Mouse (Mus musculus) left cerebral cortex, postnatal 14 days (tissue): ENCODE measurements at regions not wholly inside any gene's neighbourhood (a gene's known extent, or its start where the extent isn't known, plus 50 kb on each side); places are given as distances from the start of the nearest gene placed in this dataset.

Source experiments
- DNase-seq, 2 experiments: peaks; one replicate each; pipeline ENCODE4 v3.0.0; 2021 to 2022; ENCODE audit warnings: low spot score in 2 of 2, mixed read lengths in 1 of 2
- intact Hi-C: fragments of 180-260 bp; cut with DNase I; formaldehyde crosslinking; loops from one replicate; pipeline ENCODE4 v1.15.1; 2025

DNA sequence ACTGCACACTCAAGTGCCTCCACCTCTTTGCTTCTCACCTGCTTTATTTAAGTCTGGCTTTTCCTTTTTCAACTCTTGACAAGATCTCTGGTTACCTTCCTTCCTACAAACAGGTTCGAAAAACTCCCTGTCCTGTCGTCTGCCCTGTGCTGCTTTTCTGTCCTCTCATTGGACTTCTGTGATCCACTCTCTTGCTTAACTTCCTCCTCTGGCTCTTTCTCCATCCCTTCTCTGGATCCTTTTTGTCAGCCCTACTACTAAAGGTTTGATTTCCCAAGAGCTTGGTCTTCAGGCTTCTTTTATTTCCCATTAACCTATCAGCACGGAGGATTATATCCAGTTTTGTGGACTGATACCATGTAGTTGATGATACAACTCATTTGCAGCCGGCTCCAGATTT, 149.8 kb downstream of the Satb1 start:
- DNase-seq = no peak
- intact Hi-C loops = no loop called here

DNA sequence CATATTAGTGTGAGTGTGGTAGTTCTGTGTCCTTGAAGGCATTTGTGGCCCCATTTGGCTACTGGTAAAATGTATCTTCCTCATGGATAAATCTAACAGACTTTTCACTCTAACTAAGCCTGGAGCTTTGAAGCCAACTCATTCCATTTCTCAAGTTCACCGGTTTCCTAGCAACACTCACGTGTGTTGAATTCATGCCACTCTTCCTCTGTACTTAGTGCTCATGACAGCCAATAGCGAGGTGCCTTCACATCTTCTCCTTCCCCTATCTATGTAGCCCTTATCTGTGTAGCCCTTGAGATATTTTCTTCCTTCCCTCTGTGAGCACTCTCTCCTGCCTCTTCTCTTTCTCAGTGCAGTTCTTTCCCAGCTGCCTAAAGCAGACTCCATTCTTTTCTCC, 150.7 kb downstream of the Satb1 start:
- DNase-seq = peak in 1 of 2 experiments; percentile 27
- intact Hi-C loops = no loop called here

DNA sequence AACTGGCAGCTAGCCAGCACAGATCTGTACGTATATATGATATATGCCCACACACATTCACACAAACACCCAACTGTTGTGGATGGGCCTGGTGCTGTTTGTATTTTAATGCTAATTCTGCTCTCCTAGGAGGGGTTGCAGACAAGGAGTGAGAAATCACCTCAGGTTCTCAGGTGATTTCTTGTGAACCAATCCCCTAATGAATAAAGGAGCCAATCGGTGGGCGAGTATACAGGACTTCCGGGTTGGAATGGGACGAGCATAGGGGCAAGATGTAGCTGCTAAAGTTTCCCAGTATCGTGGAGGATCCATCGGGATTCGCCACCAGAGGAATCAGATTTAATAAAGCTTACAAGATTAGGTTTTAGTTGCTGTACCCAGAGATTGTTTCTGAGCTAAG, 155.6 kb downstream of the Satb1 start:
- intact Hi-C loops = no loop called here

DNA sequence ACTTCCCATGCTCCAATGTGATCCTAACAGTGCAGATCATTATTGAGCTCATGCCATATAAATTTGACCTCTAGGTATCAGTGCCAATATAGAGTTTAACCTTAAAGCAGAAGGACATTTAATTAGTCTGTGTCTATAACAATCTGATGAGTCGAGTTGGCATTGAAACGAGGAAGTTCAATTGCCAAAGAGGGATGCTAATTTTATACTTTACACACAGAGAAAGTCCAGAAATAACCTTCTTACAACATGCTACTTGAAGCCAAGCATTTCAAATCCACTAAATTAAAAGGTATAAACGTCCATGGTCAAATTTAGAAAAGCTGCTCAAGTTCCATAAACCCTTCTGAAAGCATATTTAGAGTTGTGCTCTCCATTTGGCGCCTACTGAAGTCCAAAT, 174.7 kb downstream of the Satb1 start:
- DNase-seq = peak in 1 of 2 experiments; percentile 18
- intact Hi-C loops = no loop called here

More for the DNA sequence above, 155.6 kb downstream of the Satb1 start:
- no peak for DNase-seq

DNA sequence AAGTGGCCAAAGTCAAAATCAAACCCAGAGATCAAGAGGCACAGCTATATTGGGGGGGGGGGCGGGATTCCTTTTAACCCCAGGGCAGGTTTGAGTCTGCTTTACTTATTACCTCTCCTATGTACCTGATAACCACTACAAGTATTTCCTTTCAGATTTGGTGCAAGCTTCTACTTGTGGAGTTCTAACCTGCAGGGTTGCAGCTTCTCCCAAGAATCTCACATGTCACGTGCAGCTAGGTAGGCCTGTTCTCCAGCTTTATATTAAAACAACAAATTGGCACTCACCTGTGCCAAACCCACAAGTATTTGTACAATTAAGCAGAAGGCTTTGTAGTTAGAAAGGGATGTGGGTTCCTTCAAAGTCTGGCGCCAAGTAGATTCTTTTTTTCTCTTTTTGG, 179.2 kb downstream of the Satb1 start:
- DNase-seq = no peak
- intact Hi-C loops = no loop called here

DNA sequence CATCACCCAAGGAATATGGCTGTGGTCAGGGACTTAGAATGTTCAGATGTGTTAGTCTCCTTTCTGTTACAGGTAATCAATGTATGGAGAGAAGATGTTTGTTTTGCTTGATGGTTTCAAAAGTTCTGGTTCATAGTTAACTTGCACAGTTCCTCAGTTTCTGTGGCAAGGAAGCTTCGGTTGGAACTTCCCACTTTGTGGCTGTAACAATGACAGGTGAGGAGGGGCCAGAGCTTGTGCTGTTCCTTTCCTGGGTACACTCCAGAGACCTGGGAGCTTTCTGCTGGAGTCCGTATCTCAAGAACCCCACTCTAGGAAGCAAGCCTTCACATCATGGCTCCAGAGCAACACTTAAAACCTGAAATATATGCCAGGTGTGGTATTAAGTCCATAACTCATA, 181.2 kb downstream of the Satb1 start:
- intact Hi-C loops = no loop called here
- no peak for DNase-seq

DNA sequence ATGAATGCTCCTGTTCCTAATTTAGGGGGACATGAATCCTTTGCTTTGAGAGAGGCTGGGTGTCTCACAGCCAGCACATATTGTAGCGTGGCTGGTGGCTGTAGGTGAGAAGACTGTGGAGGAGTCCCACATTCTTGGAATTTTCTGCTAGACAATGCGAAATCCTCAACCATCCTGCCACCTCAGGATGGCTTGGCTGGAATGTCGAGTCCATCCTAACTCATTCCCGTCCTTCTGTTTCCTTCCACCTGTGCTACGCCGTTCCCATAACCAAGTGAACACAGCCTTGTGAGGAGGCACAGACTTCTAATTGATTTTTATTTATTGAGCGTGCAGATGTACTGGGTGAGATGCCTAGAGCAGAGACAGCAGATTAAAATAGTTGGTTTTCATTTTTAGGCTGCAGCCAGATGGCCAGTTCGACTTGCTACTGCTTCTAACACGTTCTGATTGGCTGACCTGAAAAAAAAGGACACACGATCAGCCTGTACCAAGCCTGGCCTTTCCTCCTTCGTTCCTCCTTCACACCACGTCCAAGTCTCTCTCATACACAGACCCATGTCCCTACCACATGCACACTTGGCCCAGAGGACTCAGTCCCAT, 183.8 kb downstream of the Satb1 start:
- intact Hi-C loops = no loop called here
- peak; percentile 32 to 42 for DNase-seq

DNA sequence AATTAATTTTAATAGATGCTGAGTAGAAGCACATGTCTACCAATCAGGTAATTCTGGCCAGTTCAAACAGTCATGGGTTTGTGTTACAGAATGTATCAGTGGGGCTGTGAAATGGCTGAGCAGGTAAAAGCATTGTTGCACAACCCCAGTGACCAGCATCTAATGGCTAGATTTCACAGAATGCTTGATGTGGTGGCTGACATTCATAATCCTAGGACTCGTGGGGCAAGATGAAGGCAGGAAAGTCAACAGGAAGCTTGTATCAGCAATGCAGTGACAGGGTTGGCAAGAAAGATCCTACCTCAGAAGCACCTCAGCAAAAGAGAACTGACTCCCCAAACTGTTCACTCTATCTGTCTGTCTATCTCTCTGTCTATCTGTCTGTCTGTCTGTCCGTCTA, 186.7 kb downstream of the Satb1 start:
- intact Hi-C loops = no loop called here
- no peak for DNase-seq

DNA sequence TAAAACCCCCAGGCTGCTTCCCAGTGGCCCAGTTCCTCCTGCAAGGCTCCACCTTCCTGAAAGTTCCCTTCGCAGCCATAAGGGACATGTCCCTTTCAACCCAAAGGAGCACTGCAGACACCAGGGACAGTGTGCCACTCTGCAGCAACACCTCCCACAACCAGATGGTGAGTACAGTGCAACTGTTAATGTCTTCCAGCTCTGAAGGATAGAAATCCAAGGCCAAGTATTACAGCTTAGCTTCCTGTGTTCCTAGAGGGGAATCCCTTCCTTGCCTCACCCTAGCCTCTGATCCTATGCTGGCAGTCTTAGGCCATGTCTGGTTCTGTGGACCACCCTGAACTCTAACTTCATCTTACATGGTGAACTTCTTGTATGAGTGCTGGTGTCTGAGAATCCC, 187.2 kb downstream of the Satb1 start:
- intact Hi-C loops = no loop called here
- no peak for DNase-seq

DNA sequence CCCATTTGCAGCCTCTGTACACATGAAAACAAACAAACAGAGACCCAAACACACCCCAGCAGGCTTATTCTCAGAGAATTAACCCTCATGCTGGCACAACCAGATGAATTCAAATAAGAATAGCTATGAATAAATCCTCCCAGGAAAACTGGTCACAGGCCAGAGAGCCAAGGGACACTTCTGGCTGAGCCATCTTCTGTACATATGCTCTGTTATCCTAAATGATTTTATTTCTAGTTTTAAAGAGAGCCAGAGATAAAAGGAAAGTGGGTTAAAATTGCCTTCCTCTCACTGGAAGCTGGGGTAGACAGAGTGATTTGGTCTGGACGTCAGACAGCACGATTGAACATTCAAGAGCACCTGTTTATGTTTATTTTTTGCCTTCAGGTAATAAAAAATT, 190.4 kb downstream of the Satb1 start:
- DNase-seq = no peak
- intact Hi-C loops = no loop called here

DNA sequence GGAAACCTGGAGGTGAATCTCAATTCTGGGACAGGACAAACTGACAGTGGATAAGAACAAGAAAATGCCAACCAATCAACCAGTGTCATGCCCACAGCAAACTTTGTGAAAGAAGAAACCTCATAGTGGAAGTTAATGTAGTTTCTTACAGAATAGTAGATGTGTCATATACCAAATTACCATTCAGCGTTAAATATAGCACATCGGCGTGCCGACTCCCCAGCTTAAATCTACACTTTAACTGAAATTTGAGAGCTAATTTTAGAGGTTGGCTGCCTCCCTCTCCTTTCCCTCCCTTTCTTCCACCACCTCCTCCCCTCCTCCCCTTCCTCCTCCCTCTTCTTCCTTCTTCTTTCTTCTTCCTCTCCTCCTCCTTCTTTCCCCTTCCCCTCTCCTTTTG, 197.2 kb downstream of the Satb1 start:
- intact Hi-C loops = no loop called here
- DNase-seq = peak; percentile 40 to 49

DNA sequence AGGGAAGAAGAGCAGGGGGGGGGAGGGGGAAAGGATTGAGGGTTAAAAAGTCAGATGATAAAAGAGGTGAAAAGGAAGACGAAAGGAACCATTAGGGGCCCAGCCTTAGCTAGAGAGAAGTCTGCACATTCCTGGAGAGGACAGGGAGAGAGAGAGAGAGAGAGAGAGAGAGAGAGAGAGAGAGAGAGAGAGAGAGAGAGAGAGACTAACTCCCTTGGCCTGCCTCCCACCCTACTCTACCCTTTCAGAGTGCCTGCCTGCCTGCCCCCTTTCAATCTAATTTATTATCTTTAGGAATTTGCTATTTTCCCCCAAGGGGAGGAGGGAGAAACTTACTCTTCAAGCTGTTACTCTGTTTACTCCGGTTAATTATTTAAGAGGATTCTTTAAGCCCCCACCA, 201.5 kb downstream of the Satb1 start:
- intact Hi-C loops = no loop called here
- DNase-seq = no peak

DNA sequence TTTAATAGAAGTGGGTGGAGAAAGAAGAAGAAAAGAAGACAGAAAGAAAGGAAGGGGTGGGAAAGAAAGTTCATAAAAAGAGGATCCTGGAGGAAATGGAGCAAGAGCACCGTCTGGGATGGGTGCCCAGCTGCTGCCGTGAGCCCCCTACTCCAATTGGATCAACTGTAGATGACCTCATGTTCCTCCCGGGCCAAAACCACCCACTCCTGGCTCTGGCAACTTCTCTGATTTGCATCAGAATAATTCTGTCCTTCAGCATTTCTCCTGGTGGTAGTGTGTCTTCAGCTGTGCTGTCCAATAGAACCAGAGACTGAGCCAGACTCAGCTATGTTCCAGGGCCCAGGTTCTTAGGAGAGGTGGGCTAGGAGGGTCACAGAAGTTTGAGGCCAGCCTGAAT, 212.6 kb downstream of the Satb1 start:
- intact Hi-C loops = no loop called here
- no peak for DNase-seq

DNA sequence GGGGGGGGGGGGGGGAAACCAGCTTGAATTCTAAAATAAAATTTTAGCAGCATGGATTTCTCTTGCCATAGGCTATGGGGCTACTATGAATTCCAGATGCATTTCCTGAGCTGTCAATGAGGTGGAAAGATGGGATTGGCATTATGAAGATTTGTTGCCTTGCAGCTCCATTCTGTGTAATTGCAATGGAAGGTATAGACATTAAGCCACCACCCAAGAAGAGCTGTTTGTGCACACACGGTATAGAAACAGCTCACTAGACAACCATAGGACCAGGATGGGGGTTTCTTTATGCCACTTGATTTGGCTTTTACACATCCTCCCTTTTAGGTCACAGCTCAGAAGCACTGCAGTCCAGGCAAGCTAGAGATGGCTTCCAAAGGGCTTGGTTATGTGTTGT, 247.8 kb downstream of the Satb1 start:
- DNase-seq = no peak
- intact Hi-C loops = no loop called here

DNA sequence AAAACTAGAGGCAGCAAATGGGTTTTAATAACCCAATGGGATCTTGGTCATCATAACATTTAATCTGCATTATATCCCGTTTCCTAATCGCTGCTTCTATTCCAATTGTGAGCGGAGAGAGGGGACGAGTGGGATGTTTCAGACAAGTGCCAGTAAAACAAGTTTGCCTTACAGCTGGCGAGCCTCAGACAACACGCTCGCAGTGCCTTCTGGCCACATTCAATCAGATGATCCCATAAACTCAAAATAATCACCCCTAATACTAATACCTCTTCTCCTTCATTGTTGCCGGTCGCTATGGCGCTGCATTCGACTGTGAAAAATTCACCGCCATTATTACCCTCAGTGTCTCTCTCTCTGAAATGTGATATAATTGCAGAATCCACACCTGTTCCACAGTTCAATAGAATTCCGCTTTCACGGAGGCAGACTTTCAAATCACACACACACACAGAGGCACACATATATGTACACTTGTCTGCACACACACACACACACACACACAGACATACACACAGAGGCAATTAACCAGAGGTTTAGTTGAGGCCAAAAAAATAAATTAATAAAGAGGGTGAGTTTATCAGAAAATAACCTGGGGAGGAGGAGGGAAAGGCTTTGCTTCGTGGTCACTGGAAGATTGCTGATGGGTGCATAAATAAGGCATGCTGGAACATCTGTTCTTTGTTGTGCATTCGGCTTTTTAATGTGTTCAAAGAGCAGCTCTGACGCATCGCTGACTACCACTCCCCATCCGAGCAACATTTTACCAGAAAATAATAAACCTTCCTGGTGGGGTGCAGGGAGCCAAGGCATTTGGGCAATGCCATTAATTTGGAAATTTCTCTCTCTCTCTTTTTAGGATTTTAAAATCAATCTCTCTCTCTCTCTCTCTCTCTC, 248.9 kb downstream of the Satb1 start:
- DNase-seq = no peak
- intact Hi-C loops = no loop called here

DNA sequence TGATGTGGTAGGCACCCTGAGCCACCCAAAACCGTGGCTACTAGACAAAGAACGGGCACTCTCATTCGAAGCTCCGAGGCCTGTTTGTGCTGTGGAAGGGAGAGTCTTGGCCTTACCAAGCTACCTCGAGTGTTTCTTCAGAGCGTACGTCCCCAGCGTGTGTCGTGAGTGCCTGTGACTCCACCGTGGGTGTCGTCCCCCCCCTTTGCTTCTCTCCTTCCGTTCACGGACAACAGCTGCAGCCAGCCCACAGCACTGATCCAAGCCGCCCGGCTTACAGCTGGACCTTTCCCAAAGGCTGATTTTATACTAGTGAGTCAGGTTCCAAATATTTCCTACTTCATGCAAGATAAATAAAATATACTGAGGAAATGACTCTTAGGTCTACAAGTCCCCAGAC, 249.8 kb downstream of the Satb1 start:
- DNase-seq = peak; percentile 3 to 25
- intact Hi-C loops = no loop called here

DNA sequence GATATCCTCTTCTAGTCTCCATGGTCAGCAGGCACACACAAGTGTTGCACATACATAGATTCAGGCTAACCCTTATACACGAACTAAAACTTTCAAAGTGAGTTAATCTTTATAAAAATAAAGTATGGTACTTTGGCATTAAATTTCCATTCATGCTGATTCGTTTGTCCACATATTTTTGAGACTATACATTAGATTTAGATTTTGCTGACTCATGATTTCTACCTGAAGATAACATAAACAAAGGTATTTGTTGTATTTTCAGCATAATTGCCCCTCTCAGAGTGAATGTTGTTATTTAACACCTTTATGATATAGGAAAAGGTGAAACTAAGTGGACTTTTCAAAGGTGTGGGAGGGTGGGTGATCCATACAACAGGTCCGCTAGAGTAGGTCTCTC, 277.2 kb downstream of the Satb1 start:
- intact Hi-C loops = no loop called here
- no peak for DNase-seq

DNA sequence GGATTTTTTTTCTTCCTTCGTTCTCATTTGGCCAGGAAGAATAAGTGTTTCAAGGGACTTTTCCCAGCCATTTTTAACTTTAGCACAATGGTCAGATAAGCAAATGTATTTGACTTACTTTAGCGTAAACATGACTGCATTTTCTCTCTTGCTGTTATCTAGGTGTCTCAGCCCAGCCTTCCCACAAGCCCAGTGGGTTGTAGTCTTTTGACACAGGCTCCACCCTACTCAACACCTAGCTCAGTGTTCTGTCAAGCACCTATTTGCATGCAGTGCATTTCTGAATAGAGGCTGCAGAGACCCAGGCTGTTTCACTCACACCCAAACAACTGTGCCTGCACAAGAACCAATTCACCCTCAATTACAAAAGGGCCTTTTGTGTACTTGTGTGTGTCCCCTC, 278.6 kb downstream of the Satb1 start:
- no peak for DNase-seq
- intact Hi-C loops = no loop called here

DNA sequence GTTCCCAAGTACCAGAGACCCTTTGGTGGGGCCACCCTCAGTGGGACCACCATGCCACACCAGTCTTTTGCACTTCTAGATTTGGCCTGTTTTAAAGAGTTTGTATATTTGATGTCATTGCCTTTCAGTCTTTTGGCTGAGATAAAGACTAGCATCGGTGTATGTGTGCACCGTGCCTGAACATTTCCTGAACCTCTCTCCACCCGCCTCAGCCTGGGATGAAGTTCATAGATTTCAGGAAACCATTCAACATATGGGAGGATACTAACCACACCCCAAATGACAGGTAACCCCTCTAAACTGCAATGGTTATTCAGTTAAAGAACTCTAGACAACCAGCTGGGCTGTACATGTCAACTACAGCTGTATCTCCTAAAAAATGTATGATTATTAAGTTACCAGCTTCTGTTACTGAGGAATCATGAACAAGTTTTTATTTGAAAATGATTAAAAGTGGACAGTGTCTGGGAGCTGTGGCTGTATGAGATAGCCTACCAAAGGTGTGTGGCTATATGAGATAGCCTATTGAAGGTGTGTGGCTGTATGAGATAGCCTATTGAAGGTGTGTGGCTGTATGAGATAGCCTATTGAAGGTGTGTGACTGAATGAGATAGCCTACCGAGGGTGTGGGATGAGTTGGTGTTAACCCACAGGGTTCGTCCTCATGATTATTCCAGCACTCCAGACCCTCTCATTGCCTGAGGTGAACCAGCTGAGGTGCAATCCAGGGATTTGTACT, 280.6 kb downstream of the Satb1 start:
- DNase-seq = no peak
- intact Hi-C loops = no loop called here

DNA sequence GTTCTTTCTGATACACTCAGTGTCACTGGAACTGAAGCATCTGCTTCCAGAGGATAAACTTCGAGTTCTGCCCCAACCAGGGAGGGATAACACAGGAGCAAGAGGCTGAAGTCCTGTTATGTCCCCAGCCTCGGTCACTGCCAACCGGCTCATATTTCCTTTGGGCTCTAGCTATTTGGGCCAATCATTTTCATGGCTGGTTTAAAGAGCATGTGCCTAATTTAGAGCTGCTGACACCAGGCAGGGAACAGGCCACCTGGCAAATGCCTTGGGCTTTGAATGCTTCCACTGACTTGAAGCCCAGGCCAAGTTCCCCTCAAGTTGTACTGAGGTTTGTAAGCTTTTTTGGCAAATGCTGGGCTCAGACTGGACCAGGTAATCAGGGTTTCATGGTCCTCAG, 286.1 kb downstream of the Satb1 start:
- intact Hi-C loops = no loop called here
- no peak for DNase-seq

DNA sequence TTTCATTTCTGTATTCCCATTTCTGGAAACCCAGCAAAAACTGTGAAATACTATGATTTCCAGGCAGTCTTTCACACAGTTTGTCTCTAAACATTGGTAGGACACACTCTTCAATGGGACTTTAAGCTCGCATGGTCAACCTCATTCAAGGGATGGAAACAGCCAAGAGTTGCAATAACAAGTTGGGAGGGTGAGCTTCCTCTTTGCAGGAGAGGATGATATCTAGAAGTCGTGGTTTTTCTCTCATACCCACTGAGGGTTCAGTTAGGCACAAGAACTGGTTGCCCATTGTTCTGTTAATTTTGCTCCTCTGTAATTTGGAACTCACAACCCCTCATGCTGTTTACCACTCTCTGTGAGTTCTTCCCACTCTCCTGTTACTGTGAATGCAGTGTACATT, 290.5 kb downstream of the Satb1 start:
- no peak for DNase-seq
- intact Hi-C loops = no loop called here
